Mouse (Mus musculus): Measurements from ENCODE around the gene Slc25a48.

GRCm38 (mm10) chr13:56419538-56419937 lies 18.6 kb upstream of the Slc25a48 start:
- TF ChIP-seq CTCF (IDR thresholded peaks at IDR 0.05; ENCODE audit: insufficient read depth, low read depth, low read length), result no peak
- TF ChIP-seq POLR2A (IDR thresholded peaks at IDR 0.05; ENCODE audit: insufficient read depth, low read depth, low read length), result no peak
